13 mouse cellular contexts compared by ENCODE assay signal in genomic region chr13:60655246-60655645, GRCm38 (mm10).
"Had no signal": no experiment of that assay in that cellular context is flagged by ENCODE, and none has a peak within 500 bp of the region (broad histone marks: within the 10 kb centered on the region; RNA-seq: fewer than 3 reads in every experiment).

No protein-coding gene starts in this region.

- H3K4me3 ChIP-seq: limb, embryonic 15.5 days; midbrain, embryonic 12.5 days; stomach, embryonic 15.5 days had no signal

- DNase-seq: kidney, adult 8-10 months; kidney, postnatal 25 days; layer of hippocampus, postnatal 36 days; lung, embryonic 14.5 days; lung, postnatal 10 days; lung, postnatal 4 days; right cerebral cortex, postnatal 14 days; thymus, adult 2 months; thymus, postnatal 25 days had no signal

- H3K27ac ChIP-seq: limb, embryonic 15.5 days; midbrain, embryonic 12.5 days; stomach, embryonic 15.5 days had no signal

- H3K4me1 ChIP-seq: stomach, embryonic 15.5 days had no signal

- H3K4me2 ChIP-seq: limb, embryonic 15.5 days; lung, embryonic 14.5 days; midbrain, embryonic 12.5 days; stomach, embryonic 15.5 days had no signal

- H3K9ac ChIP-seq: limb, embryonic 15.5 days; lung, embryonic 14.5 days; midbrain, embryonic 12.5 days; stomach, embryonic 15.5 days had no signal

- H3K36me3 ChIP-seq: limb, embryonic 15.5 days; midbrain, embryonic 12.5 days; stomach, embryonic 15.5 days had no signal

- H3K27me3 ChIP-seq: limb, embryonic 15.5 days; megakaryocyte, embryonic 14.5 days; midbrain, embryonic 12.5 days; stomach, embryonic 15.5 days had no signal

- H3K9me3 ChIP-seq: limb, embryonic 15.5 days; midbrain, embryonic 12.5 days; stomach, embryonic 15.5 days had no signal
